Mouse (Mus musculus): ENCODE measurements around the gene Ferd3l. TPM values are rescaled to one million over a fixed set of nuclear protein-coding genes. Genes with fewer than 3 reads are reported as not detected.
A peak's percentile ranks its signal among the peaks of the same experiment; 100 is the strongest.

Ferd3l gene
- polyA plus RNA-seq, 1 experiment from 2014 or later = not detected

DNA sequence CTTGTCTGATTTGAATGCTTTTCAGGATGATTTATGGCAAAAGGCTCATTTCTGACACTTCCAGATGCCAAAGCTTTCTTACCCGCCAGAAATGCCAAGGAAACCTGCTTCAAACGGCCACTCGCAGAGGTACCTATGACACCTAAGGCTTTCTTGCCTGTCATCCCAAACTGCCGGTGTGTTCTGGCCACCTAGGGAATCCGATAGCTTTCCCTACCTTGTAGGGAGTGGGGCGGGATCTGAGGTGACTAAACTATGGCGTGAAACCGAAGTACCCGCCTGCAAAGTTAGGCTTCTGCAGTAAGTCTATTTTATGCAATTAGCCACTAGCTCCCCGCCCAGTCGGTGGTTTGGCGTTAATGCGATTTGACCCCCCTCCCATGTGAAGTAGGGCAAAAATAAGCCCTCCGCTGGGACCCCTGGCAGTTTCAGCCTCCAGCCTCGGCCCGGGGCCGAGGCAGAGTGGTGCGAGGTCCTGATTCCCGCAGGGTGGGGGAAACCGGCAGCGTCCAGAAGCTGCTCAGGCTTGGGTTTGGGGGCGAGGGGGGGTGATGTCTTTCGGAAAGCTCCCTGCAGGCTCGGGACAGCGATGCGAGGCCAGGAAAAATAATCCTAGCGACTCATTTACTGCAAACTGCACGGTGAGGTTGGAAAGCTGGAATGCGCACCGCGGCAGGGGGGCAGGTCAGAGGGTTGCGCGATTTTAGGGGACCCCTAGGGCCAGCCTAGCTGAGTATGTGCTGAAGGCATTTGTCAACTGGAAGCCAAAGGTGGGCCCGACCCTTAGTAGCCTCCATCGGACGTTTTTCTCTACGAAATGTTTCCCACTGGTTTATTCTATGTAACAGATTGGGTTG lies 40.0 kb downstream of the Ferd3l start:
- peak overlapping the region; percentile 54 for H3K4me3 ChIP-seq
- H3K4me1 ChIP-seq = peaks cover 58% of the 10 kb centered on the region
- no peaks in the 10 kb centered on the region for H3K9me3 ChIP-seq (replicated peaks)
- H3K27me3 ChIP-seq (ENCODE audit: low read depth, poor library complexity, severe bottlenecking) = 0 out of 2 replicates have a peak, but pooled peaks cover 5% of the 10 kb centered on the region
- under 1% methylated on average over 37 of the region's 37 CpGs for WGBS
- DNase-seq (ENCODE audit: low spot score) = peak; percentile 56
- peak overlapping the region; percentile 83 for H3K27ac ChIP-seq
- H3K36me3 ChIP-seq = no peaks in the 10 kb centered on the region

GRCm38 (mm10) chr12:33968898-33969178 lies 40.6 kb downstream of the Ferd3l start:
- Histone ChIP-seq H3K36me3 (no peaks in the 10 kb centered on the region), H3K4me1 (peaks cover 52% of the 10 kb centered on the region), H3K27me3 (ENCODE audit: low read depth, poor library complexity, severe bottlenecking) (0 out of 2 replicates have a peak, but pooled peaks cover 5% of the 10 kb centered on the region), H3K9me3 (replicated peaks) (no peaks in the 10 kb centered on the region), H3K4me3 (peak overlapping the region; percentile 54), H3K27ac (peak overlapping the region; percentile 83)
- DNase-seq (ENCODE audit: low spot score) = no peak
- WGBS = 12% methylated on average over 4 of the region's 4 CpGs

Other genes starting within 250 kb of the Ferd3l start
- gene Twist1, start 29.2 kb downstream of the Ferd3l start, polyA plus RNA-seq (2016; fragmentation: Nextera tagmentation; extraction: Ambion mirVana) = 31.0 and 33.4 TPM in 2 replicates